Mouse (Mus musculus) embryonic facial prominence, embryonic 13.5 days (tissue): ENCODE measurements around the gene Oas2. TPM values are rescaled to one million over a fixed set of nuclear protein-coding genes. Genes with fewer than 3 reads are reported as not detected.
"Not testable (repeated sequence)": the region's sequence is repeated elsewhere in the genome, so short reads cannot be mapped to it uniquely, and the experiment has no call there.

ENCODE experiments used
- ATAC-seq: fragments of 200-750 bp; cut with Nextera tagmentation; 2 replicates; pipeline ENCODE4 v1.8.0; 2017; ENCODE audit warnings: low read depth; ENCODE audit not compliant: insufficient number of reproducible peaks, insufficient read depth, low FRiP score, low TSS enrichment
- H3K27ac ChIP-seq: fragments of 300-500 bp; sonication (generic); 2 replicates; pipeline ENCODE4 v1.5.1; 2015; ENCODE audit warnings: moderate library complexity, mild to moderate bottlenecking, inconsistent platforms
- H3K27me3 ChIP-seq: fragments of 300-500 bp; sonication (generic); 2 replicates; pipeline ENCODE4 v1.6.1; 2015; ENCODE audit warnings: mild to moderate bottlenecking, inconsistent platforms
- H3K36me3 ChIP-seq: fragments of 300-500 bp; sonication (generic); 2 replicates; pipeline ENCODE4 v1.6.1; 2015; ENCODE audit warnings: mild to moderate bottlenecking, inconsistent platforms
- H3K4me1 ChIP-seq: fragments of 300-500 bp; sonication (generic); 2 replicates; pipeline ENCODE4 v1.6.1; 2015; ENCODE audit warnings: inconsistent platforms
- H3K4me2 ChIP-seq: fragments of 300-500 bp; sonication (generic); 2 replicates; pipeline ENCODE4 v1.6.1; 2015; ENCODE audit warnings: moderate library complexity, mild to moderate bottlenecking, inconsistent platforms
- H3K4me3 ChIP-seq: fragments of 300-500 bp; sonication (generic); 2 replicates; pipeline ENCODE4 v1.5.1; 2015; ENCODE audit warnings: mild to moderate bottlenecking, inconsistent platforms
- H3K9ac ChIP-seq: fragments of 300-500 bp; sonication (generic); 2 replicates; pipeline ENCODE4 v1.6.1; 2015; ENCODE audit warnings: mild to moderate bottlenecking, inconsistent platforms
- H3K9me3 ChIP-seq: fragments of 300-500 bp; sonication (generic); 2 replicates; pipeline ENCODE4 v1.6.1; 2016; ENCODE audit warnings: inconsistent platforms
- WGBS: fragments of 180-500 bp; shearing (Covaris S2); methylation state at CpG from one replicate; pipeline ENCODE4 v1.1.7; 2015; ENCODE audit warnings: mixed read lengths; 5-methylcytosine and 5-hydroxymethylcytosine counted together
- polyA plus RNA-seq: library from polyadenylated mRNA; unstranded; fragments of >200 nt; fragmentation: Nextera tagmentation; extraction: Ambion mirVana; gene quantifications from 2 replicates; pipeline ENCODE4 v1.2.1, GENCODE M21; 2015

Gene Oas2
- polyA plus RNA-seq, result 0.21 and 0.38 TPM in 2 replicates

- Histone ChIP-seq H3K4me1 (no peaks in the 10 kb centered on the region), H3K27me3 (no peaks in the 10 kb centered on the region), H3K27ac (no peak within 1 kb of the TSS), H3K9me3 (no peaks in the 10 kb centered on the region), H3K4me3 (no peak within 1 kb of the TSS), H3K9ac (no peak within 1 kb of the TSS), H3K4me2 (no peak within 1 kb of the TSS), H3K36me3 (no peaks in the 10 kb centered on the region)
- 62% methylated on average over 5 of the region's 5 CpGs for WGBS
- no peak for ATAC-seq
Observed at GRCm38 (mm10) chr5:120749688-120750087, at the start of gene Oas2. TSS of gene Oas2 (minus strand) at chr5:120749853.

- ATAC-seq, H3K36me3 ChIP-seq: not testable (repeated sequence)
- WGBS, result 39% methylated on average over 1 of the region's 2 CpGs
Observed at GRCm38 (mm10) chr5:120798943-120799342, 49.3 kb upstream of the Oas2 start.

DNA sequence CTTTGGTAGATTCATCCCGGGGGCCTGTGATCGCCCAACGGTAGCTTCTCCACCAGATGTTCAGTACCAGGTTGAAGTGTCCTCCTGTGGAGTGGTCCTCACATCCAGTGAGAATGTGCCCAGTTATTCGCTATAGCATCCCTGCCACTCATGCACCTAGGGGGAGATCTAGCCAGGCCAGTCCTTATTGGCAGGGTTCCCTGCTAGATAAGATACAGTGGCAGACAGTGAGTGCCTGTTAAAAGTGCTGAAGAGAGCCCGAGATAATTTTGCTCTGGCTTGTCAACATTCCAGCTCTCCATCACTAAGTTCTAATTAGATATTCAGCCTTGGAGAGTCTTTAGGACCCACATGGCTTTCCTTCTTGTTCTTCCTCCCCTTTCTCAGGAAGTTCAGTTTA is 48.5 kb upstream of the Oas2 start:
- H3K9ac ChIP-seq, H3K4me1 ChIP-seq, H3K27ac ChIP-seq, H3K27me3 ChIP-seq, H3K4me3 ChIP-seq, H3K4me2 ChIP-seq, H3K36me3 ChIP-seq, H3K9me3 ChIP-seq, ATAC-seq: not testable (repeated sequence)
- 74% methylated on average over 5 of the region's 5 CpGs for WGBS

More at GRCm38 (mm10) chr5:120798943-120799342, 49.3 kb upstream of the Oas2 start:
- not testable (repeated sequence) for H3K27me3 ChIP-seq, H3K9me3 ChIP-seq, H3K4me2 ChIP-seq, H3K4me3 ChIP-seq, H3K27ac ChIP-seq, H3K4me1 ChIP-seq, H3K9ac ChIP-seq

GRCm38 (mm10) chr5:120795480-120796034 is 45.9 kb upstream of the Oas2 start, which contains the start of gene Oas1e:
TSS of gene Oas1e (minus strand) at chr5:120795530.
- not testable (repeated sequence) for H3K27ac ChIP-seq, H3K4me1 ChIP-seq, H3K4me2 ChIP-seq, H3K27me3 ChIP-seq, H3K9me3 ChIP-seq, ATAC-seq, H3K9ac ChIP-seq, H3K36me3 ChIP-seq, H3K4me3 ChIP-seq
- WGBS, result 60% methylated on average over 9 of the region's 9 CpGs

DNA sequence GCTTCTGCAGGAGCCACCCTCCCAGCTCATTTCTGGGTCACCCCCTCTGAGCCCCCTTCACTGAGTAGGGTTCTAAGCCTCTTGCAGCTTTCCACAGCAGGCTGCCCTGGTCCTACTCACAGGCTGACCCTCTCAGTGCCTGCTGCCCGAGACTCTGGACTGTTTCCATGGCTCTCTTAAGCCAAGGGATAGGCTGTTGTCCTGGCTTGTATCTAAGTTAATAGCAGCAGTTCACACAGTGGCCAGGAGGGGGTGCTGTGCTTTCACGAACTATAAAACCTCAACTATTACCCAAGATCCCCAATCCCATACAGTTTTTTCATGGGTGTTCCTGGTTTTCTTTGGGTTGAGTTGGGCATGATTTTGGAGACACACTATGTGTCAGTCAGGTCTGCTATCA is 43.4 kb upstream of the Oas2 start:
- ATAC-seq, result no peak
- Histone ChIP-seq H3K9me3 (no peaks in the 10 kb centered on the region), H3K27me3 (peaks cover 15% of the 10 kb centered on the region; the same call in 1 of the 2 replicates), H3K4me1 (no peaks in the 10 kb centered on the region), H3K4me3 (no peak overlapping the region), H3K36me3 (no peaks in the 10 kb centered on the region), H3K9ac (no peak overlapping the region), H3K4me2 (no peak overlapping the region), H3K27ac (no peak overlapping the region)
- 32% methylated on average over 2 of the region's 2 CpGs for WGBS

DNA sequence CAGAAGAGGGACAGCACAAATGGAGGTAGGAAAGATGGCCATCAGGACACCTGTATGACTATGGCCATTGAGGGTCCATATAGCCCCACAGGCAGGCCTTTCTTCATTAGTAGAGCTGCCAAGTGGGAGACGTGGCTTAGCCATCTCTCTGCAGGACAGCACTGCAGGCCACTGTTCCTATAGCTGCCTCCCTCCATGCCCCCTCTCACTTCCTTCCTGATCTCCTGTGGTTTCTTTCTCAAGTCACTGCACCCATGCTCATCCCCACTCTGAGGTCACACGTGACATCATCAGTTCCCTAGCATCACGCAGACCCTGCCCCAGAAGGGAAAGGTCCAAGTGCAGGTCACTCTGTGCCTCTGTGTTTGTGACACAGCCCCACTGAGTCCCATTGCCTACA is 37.4 kb upstream of the Oas2 start:
- Histone ChIP-seq H3K27me3 (peaks cover 15% of the 10 kb centered on the region; the same call in 1 of the 2 replicates), H3K36me3 (no peaks in the 10 kb centered on the region), H3K4me3 (no peak overlapping the region), H3K4me2 (no peak overlapping the region), H3K4me1 (no peaks in the 10 kb centered on the region), H3K27ac (no peak overlapping the region), H3K9me3 (no peaks in the 10 kb centered on the region), H3K9ac (no peak overlapping the region)
- ATAC-seq, result no peak
- 68% methylated on average over 3 of the region's 3 CpGs for WGBS

DNA sequence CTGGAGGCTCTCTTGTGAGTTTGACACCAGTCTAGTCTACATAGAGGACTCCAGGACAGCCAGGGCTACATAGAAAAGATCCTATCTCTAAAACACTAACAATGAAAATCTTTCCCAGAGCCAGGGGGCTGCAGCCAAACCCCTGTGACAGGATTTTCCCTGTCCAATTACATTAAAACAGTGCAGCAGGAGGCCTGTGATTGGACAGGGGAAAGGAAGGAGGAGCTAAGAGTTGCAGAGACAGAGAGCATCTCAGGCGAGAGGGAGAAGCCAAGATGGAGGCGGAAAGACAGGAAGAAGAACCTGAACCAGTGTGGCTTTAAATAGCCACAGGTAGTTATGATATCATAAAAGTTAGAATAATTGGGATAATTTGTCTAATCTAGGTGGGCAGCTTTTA is 32.8 kb upstream of the Oas2 start:
- Histone ChIP-seq H3K4me3 (no peak overlapping the region), H3K9ac (no peak overlapping the region), H3K36me3 (no peaks in the 10 kb centered on the region), H3K27ac (no peak overlapping the region), H3K9me3 (no peaks in the 10 kb centered on the region), H3K4me1 (0 out of 2 replicates have a peak, but pooled peaks cover 3% of the 10 kb centered on the region), H3K4me2 (no peak overlapping the region), H3K27me3 (no peaks in the 10 kb centered on the region)
- WGBS, result 56% methylated on average over 2 of the region's 2 CpGs
- no peak for ATAC-seq

- Histone ChIP-seq H3K4me2 (no peak overlapping the region), H3K4me1 (0 out of 2 replicates have a peak, but pooled peaks cover 3% of the 10 kb centered on the region), H3K9me3 (no peaks in the 10 kb centered on the region), H3K27ac (no peak overlapping the region), H3K27me3 (no peaks in the 10 kb centered on the region), H3K36me3 (no peaks in the 10 kb centered on the region), H3K9ac (no peak overlapping the region), H3K4me3 (no peak overlapping the region)
- 93% methylated on average over 1 of the region's 1 CpGs for WGBS
- ATAC-seq, result no peak
Observed at GRCm38 (mm10) chr5:120781646-120782045, 32.0 kb upstream of the Oas2 start.

- ATAC-seq, result no peak
- Histone ChIP-seq H3K4me1 (peaks cover 8% of the 10 kb centered on the region), H3K36me3 (no peaks in the 10 kb centered on the region), H3K9ac (no peak overlapping the region), H3K27ac (no peak overlapping the region), H3K27me3 (no peaks in the 10 kb centered on the region), H3K9me3 (no peaks in the 10 kb centered on the region), H3K4me3 (no peak overlapping the region), H3K4me2 (no peak overlapping the region)
- WGBS, result 43% methylated on average over 3 of the region's 3 CpGs
Observed at GRCm38 (mm10) chr5:120779922-120780321, 30.3 kb upstream of the Oas2 start.

GRCm38 (mm10) chr5:120778941-120779340 is 29.3 kb upstream of the Oas2 start:
- Histone ChIP-seq H3K27me3 (no peaks in the 10 kb centered on the region), H3K27ac (no peak overlapping the region), H3K9ac (no peak overlapping the region), H3K9me3 (no peaks in the 10 kb centered on the region), H3K4me2 (no peak overlapping the region), H3K4me1 (peaks cover 8% of the 10 kb centered on the region), H3K36me3 (no peaks in the 10 kb centered on the region), H3K4me3 (no peak overlapping the region)
- ATAC-seq, result no peak
- 67% methylated on average over 2 of the region's 2 CpGs for WGBS

GRCm38 (mm10) chr5:120777478-120777877 is 27.8 kb upstream of the Oas2 start, which contains the start of gene Oas3:
TSS of gene Oas3 (minus strand) at chr5:120777661.
- Histone ChIP-seq H3K4me1 (peaks cover 8% of the 10 kb centered on the region), H3K9ac (no peak within 1 kb of the TSS), H3K36me3 (no peaks in the 10 kb centered on the region), H3K4me2 (no peak within 1 kb of the TSS), H3K9me3 (no peaks in the 10 kb centered on the region), H3K27me3 (no peaks in the 10 kb centered on the region), H3K4me3 (no peak within 1 kb of the TSS), H3K27ac (no peak within 1 kb of the TSS)
- ATAC-seq, result no peak
- WGBS, result 79% methylated on average over 9 of the region's 9 CpGs

GRCm38 (mm10) chr5:120776801-120777200 is 27.1 kb upstream of the Oas2 start:
- Histone ChIP-seq H3K4me2 (no peak overlapping the region), H3K4me3 (no peak overlapping the region), H3K9ac (no peak overlapping the region), H3K4me1 (peaks cover 8% of the 10 kb centered on the region), H3K27ac (no peak overlapping the region), H3K27me3 (no peaks in the 10 kb centered on the region), H3K36me3 (no peaks in the 10 kb centered on the region), H3K9me3 (no peaks in the 10 kb centered on the region)
- WGBS, result 79% methylated on average over 5 of the region's 5 CpGs
- ATAC-seq, result no peak
